ENCODE assay signal across 9 mouse cellular contexts in genomic region chr12:12313437-12313836, GRCm38 (mm10). TPM values are rescaled to one million over a fixed set of nuclear protein-coding genes. Genes with fewer than 3 reads are reported as not detected.
DNase-seq lines count a peak whose midpoint lies in the region; TF ChIP-seq lines count a peak whose summit lies in the region.
"Had no signal": no experiment of that assay in that cellular context is flagged by ENCODE, and none has a peak within 500 bp of the region (broad histone marks: within the 10 kb centered on the region; RNA-seq: fewer than 3 reads in every experiment).

No protein-coding gene starts in this region.

- TF ChIP-seq POLR2A in heart, adult 2 months (IDR thresholded peaks at IDR 0.05; ENCODE audit: insufficient read depth, low read depth, low read length) = no peak

- no peak overlapping the region for H3K27ac ChIP-seq in heart, adult 2 months

- intact Hi-C loops in heart, adult 2 months (cut with DNase I) = no loop called here
- intact Hi-C loops in left cerebral cortex, postnatal 10 days (cut with DNase I) = no loop called here

- TF ChIP-seq EP300 in heart, adult 2 months (IDR thresholded peaks at IDR 0.05; ENCODE audit: insufficient read depth, low read depth, low read length) = no peak

- H3K79me2 ChIP-seq in heart, adult 2 months (replicated peaks; ENCODE audit: control insufficient read depth, insufficient read depth, low read length) = no peaks in the 10 kb centered on the region

- no peaks in the 10 kb centered on the region for H3K27me3 ChIP-seq in heart, adult 2 months (ENCODE audit: control insufficient read depth, insufficient read depth, low read length)
- H3K27me3 ChIP-seq in splenic B cell, adult 2 months (ENCODE audit: control insufficient read depth, insufficient read depth, low read length, poor library complexity, severe bottlenecking) = no peaks in the 10 kb centered on the region
- H3K27me3 ChIP-seq: midbrain, embryonic 12.5 days had no signal

- no peak overlapping the region for H3K4me3 ChIP-seq in heart, adult 2 months
- H3K4me3 ChIP-seq: midbrain, embryonic 12.5 days had no signal

- H3K36me3 ChIP-seq in heart, adult 2 months (ENCODE audit: control insufficient read depth, insufficient read depth, low read length) = no peaks in the 10 kb centered on the region; the same call in 1 of the 2 replicates
- H3K36me3 ChIP-seq in splenic B cell, adult 2 months (ENCODE audit: control insufficient read depth, insufficient read depth, low read length, poor library complexity, severe bottlenecking) = no peaks in the 10 kb centered on the region
- H3K36me3 ChIP-seq: midbrain, embryonic 12.5 days had no signal

- H3K4me1 ChIP-seq in heart, adult 2 months (ENCODE audit: control insufficient read depth, insufficient read depth, low read length) = peaks cover 2% of the 10 kb centered on the region

- DNase-seq in heart, adult 2 months = no peak
- no peak for DNase-seq in heart, adult 9 months (ENCODE audit: low spot score in 2 of 2)
- DNase-seq in lung, postnatal 10 days = peak; percentile 17
- no peak for DNase-seq in lung, postnatal 4 days
- DNase-seq in WW6 (ENCODE audit: low read depth, low spot score) = peak; percentile 28
- peak; percentile 66 for DNase-seq in splenic B cell, adult 2 months (ENCODE audit: low read depth, low spot score)
- DNase-seq in ovary, postnatal 10 days (ENCODE audit: low spot score) = no peak
- no peak for DNase-seq in left cerebral cortex, postnatal 10 days (ENCODE audit: extremely low spot score in 1 of 2, low spot score in 2 of 2)

- H3K9ac ChIP-seq in heart, adult 2 months (ENCODE audit: low read depth, low read length) = no peak overlapping the region
- H3K9ac ChIP-seq: midbrain, embryonic 12.5 days had no signal

- peak; percentile 77 for TF ChIP-seq CTCF in heart, adult 2 months (IDR thresholded peaks at IDR 0.05)

RNA-seq across cellular contexts. Expression of gene Fam49a, which starts 51.5 kb away (rescaled TPM):
- total RNA-seq in heart, adult 2 months (2021) = 1 to 10 TPM; 7.1 to 9.8 TPM
- polyA plus RNA-seq in heart, adult 2 months (2012; rRNA removed) = 4.1 and 6.5 TPM in 2 replicates
- total RNA-seq in left cerebral cortex, postnatal 10 days (2021) = 100 to 1,000 TPM; 330 to 354 TPM

Comparison
In these comparisons a context has a peak if more than half of its experiments do, and no peak if none do; other contexts are left out.
1. DNase-seq: peak in lung, postnatal 10 days (single experiment), WW6 (single experiment) and splenic B cell, adult 2 months (single experiment); none in heart, adult 2 months (0 of 2), heart, adult 9 months (0 of 2), lung, postnatal 4 days (0 of 2), ovary, postnatal 10 days (single experiment) and left cerebral cortex, postnatal 10 days (0 of 2).
2. RNA of gene Fam49a, which starts 51.5 kb away (total RNA-seq): 330 to 354 TPM in left cerebral cortex, postnatal 10 days; 7.1 to 9.8 TPM in heart, adult 2 months; every median in the first group is over 10 times any median in the second.